Mouse (Mus musculus) cerebellum, adult 8-10 months (tissue): ENCODE results near the gene Nt5m.

Experiments
- DNase-seq: peaks from one replicate; pipeline ENCODE4 v3.0.0; 2022

Gene Nt5m

GRCm38 (mm10) chr11:59906521-59907123 is 67.4 kb downstream of the Nt5m start:
- no peak for DNase-seq

DNA sequence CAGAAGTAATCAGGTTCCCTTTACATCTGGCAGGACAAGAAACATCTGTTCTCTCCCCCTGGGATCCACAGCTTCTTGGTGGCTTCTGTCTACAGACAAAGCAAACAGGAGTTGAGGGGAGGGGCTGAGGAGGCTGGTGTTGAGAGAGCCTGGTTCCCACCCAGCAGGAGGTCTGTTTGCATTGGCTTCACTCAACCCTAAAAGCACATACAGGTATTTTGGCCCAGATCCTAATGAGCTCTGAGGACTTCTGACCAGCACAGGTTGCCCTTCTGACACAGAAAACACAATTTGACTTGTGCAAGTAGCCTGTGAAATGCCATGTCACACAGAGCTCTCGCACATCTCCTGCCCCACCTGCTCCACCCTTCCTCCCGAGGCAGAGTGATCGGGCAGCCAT is 69.2 kb downstream of the Nt5m start:
- no peak for DNase-seq

DNA sequence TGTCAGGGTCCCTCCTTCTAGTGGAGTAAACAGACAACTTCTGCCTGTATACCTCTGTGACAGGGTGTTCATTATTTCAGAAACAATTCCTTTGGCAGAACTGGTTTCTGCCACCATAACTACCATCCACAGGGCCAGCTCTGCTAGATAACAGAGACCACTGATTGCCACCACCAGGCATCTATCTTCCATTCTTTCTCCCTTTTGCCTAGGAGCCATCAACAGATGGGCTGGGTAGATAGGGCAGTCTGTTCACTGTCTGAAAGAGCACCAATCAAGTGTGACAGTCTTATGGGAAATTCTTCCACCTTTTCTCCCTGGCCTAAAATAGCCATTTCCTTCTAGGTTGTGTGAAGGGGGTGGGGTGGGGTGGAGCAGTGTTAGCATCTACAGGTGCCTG is 71.3 kb downstream of the Nt5m start:
- no peak for DNase-seq

GRCm38 (mm10) chr11:59911523-59911922 is 72.3 kb downstream of the Nt5m start:
- DNase-seq = no peak

- DNase-seq = no peak
Observed at GRCm38 (mm10) chr11:59913702-59914101, 74.5 kb downstream of the Nt5m start.

DNA sequence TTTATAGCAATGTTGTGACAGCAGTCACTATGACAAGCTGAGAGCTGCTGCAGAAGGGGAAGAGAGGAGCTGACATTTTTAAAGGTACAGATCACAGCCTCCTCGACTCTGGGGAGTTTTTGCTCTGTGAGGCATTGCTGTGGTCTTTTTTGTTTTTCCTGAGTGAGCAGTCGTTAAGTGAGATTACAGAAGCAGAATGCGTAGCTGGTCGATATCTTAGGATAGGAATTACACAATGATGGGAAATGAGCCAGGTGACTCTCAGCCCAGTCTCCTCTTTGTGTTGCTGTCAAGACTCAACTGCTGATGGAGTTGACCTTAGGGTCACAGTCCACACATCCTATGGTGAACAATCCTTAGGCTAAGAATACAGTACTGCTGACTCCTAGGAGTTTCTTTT is 78.8 kb downstream of the Nt5m start:
- no peak for DNase-seq

GRCm38 (mm10) chr11:59919401-59919800 is 80.2 kb downstream of the Nt5m start:
- DNase-seq = no peak

DNA sequence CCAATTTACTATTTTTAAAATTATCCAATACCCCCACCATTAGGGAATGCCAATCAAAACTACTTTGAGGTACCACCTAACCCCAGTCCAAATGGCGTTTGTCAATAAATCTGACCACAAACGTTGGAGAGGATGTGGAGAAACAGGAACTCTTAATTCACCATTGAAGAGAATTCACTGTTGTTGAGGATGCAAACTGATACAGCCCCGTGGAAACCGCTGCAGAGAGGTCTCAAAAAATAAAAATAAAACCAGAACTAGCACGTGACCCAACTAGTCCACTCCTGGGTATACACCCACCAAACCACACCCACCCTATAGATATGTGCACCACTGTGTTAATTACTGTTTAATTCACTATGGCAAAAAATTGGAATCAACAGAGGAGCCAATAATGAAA is 81.1 kb downstream of the Nt5m start:
- DNase-seq = no peak

DNA sequence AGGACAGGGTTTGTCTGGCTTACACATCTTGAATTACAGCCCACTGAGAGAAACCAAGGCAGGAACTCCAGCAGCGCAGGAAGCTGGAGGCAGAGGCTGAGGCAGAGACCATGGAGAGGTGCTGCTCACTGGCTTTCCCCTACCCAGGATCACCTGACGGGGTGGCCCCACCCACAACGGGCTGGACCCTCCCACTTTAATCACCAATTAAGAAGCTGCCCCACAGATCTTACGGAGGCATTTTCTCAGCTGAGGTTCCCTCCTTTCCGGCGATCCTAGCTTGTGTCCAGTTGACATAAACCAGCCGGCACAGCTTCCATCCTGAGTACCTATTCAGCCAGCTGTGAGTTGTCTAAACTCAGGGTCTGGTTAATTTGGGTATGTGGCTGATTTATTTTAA is 82.0 kb downstream of the Nt5m start:
- DNase-seq = no peak

DNA sequence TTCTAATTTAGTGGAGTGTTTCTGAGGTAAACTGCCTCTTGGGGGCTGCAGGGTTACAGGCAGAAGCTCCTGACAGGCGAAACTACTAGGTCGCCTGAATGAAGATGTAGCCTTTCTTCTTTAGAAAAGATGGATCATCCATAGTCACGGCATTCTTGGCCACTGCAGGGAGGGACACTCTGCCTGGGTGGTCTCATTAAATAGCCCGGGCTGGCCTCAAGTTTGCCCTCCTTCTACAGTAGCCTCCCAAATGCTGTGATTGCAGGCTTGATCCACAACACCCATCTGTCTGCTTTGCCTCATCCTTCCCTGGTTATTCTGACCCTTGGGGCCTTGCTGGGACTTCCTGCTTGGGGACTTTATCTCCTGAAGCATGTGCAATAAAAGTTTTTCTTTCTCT is 90.8 kb downstream of the Nt5m start:
- DNase-seq = no peak
